Mouse (Mus musculus) cerebellum, adult 9-11 months (tissue): Measurements from ENCODE around the gene Flii.

ENCODE experiments used
- DNase-seq: peaks from one replicate; pipeline ENCODE4 v3.0.0; 2022

Gene Flii

GRCm38 (mm10) chr11:60726601-60727391, at the start of gene Flii:
Gene Flii (minus strand): TSS chr11:60727263.
- peak; percentile 82 for DNase-seq

- no peak for DNase-seq
Measured at GRCm38 (mm10) chr11:60776107-60776828, 49.2 kb upstream of the Flii start.

- DNase-seq, result no peak
Measured at GRCm38 (mm10) chr11:60775578-60775977, 48.5 kb upstream of the Flii start.

GRCm38 (mm10) chr11:60774841-60775240, 47.8 kb upstream of the Flii start:
- no peak for DNase-seq

- no peak for DNase-seq
Measured at GRCm38 (mm10) chr11:60774158-60774689, 47.2 kb upstream of the Flii start.

- DNase-seq, result no peak
Measured at GRCm38 (mm10) chr11:60772161-60772560, 45.1 kb upstream of the Flii start.

GRCm38 (mm10) chr11:60770776-60771175, 43.7 kb upstream of the Flii start:
- DNase-seq, result no peak

GRCm38 (mm10) chr11:60769322-60769721, 42.3 kb upstream of the Flii start:
- DNase-seq, result no peak

- DNase-seq, result no peak
Measured at GRCm38 (mm10) chr11:60766969-60767368, 39.9 kb upstream of the Flii start.

- no peak for DNase-seq
Measured at GRCm38 (mm10) chr11:60761681-60762080, 34.6 kb upstream of the Flii start.

GRCm38 (mm10) chr11:60755570-60755969, 28.5 kb upstream of the Flii start:
- DNase-seq, result no peak

GRCm38 (mm10) chr11:60740321-60740720, 13.3 kb upstream of the Flii start:
- no peak for DNase-seq

- no peak for DNase-seq
Measured at GRCm38 (mm10) chr11:60737450-60737849, 10.4 kb upstream of the Flii start.

GRCm38 (mm10) chr11:60736491-60736890, 9.4 kb upstream of the Flii start:
- no peak for DNase-seq

- no peak for DNase-seq
Measured at GRCm38 (mm10) chr11:60735191-60735590, 8.1 kb upstream of the Flii start.

- no peak for DNase-seq
Measured at GRCm38 (mm10) chr11:60734206-60734605, 7.1 kb upstream of the Flii start.

- no peak for DNase-seq
Measured at GRCm38 (mm10) chr11:60731251-60731650, 4.2 kb upstream of the Flii start.

- peak; percentile 36 for DNase-seq
Measured at GRCm38 (mm10) chr11:60730169-60730568, 3.1 kb upstream of the Flii start.

GRCm38 (mm10) chr11:60729217-60729641, 2.2 kb upstream of the Flii start:
- no peak for DNase-seq

- peak; percentile 96 for DNase-seq
Measured at GRCm38 (mm10) chr11:60728260-60728761, 1.2 kb upstream of the Flii start, which contains the start of gene Mief2. Gene Mief2 (plus strand): TSS chr11:60728398.

GRCm38 (mm10) chr11:60727392-60728140, 503 bp upstream of the Flii start:
- DNase-seq, result peak; percentile 50

- no peak for DNase-seq
Measured at GRCm38 (mm10) chr11:60719263-60719662, 7.8 kb downstream of the Flii start.

- no peak for DNase-seq
Measured at GRCm38 (mm10) chr11:60715833-60716232, 11.2 kb downstream of the Flii start.
